Mouse (Mus musculus) thymus, postnatal 0 days (tissue): ENCODE data around the gene Dop1b. TPM values are rescaled to one million over a fixed set of nuclear protein-coding genes. Genes with fewer than 3 reads are reported as not detected.
"Not testable (repeated sequence)": the region's sequence is repeated elsewhere in the genome, so short reads cannot be mapped to it uniquely, and the experiment has no call there.

ENCODE experiments used
- DNase-seq: peaks from one replicate; pipeline ENCODE4 v3.0.0-alpha.2; 2015; ENCODE audit warnings: low spot score
- polyA plus RNA-seq: library from polyadenylated mRNA; unstranded; fragments of >200 nt; fragmentation: Nextera tagmentation; extraction: Ambion mirVana; gene quantifications from 2 replicates; pipeline ENCODE4 v1.2.1, GENCODE M21; 2015

Dop1b gene
- polyA plus RNA-seq, 1 experiment from 2014 or later, result 17.1 TPM

- no peak for DNase-seq
Measured at GRCm38 (mm10) chr16:93826054-93826453, 114.3 kb downstream of the Dop1b start.

- not testable (repeated sequence) for DNase-seq
Measured at GRCm38 (mm10) chr16:93826478-93826877, 114.8 kb downstream of the Dop1b start.

GRCm38 (mm10) chr16:93826909-93827308 is 115.2 kb downstream of the Dop1b start:
- DNase-seq, result no peak

DNA sequence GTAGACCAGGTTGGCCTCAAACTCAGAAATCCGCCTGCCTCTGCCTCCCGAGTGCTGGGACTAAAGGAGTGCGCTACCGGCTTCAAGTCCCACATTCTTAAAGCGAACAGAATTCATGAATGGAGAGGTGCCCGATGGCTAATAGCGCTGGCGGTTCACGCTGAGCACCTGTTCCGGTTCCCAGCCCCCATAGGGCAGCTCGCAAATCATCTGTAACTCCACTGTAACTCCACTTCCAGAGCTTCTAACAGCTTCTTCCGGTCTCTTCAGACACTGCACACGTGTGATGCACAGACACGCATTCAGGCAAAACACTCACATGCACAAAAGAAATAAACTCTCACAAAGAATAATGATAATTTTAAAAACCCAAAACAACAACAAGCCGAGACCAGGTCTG is 117.8 kb downstream of the Dop1b start:
- DNase-seq, result no peak

- no peak for DNase-seq
Measured at GRCm38 (mm10) chr16:93830071-93830470, 118.4 kb downstream of the Dop1b start.

DNA sequence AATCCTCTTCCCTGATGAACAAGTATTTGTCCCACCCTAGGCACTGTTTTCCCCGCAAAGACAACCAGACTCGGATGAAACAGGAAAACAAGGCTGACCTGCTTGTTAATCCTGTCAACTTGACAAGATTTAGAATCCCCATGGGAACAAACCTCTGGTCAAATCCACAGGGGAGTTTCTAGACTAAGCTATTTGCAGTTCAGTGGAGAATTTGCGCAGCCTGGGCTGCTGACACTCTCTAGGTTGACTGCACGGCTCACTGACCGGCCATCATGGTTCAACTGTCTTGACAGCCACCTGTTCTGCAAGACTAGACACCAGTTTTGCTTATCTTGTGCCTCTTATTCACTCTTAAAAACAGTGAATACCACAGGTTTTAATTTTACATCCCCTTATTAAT is 119.2 kb downstream of the Dop1b start:
- DNase-seq, result no peak

- peak; percentile 100 for DNase-seq
Measured at GRCm38 (mm10) chr16:93831627-93832395, 120.1 kb downstream of the Dop1b start, which contains the start of gene Morc3. Gene Morc3 (plus strand): TSS chr16:93832121.

DNA sequence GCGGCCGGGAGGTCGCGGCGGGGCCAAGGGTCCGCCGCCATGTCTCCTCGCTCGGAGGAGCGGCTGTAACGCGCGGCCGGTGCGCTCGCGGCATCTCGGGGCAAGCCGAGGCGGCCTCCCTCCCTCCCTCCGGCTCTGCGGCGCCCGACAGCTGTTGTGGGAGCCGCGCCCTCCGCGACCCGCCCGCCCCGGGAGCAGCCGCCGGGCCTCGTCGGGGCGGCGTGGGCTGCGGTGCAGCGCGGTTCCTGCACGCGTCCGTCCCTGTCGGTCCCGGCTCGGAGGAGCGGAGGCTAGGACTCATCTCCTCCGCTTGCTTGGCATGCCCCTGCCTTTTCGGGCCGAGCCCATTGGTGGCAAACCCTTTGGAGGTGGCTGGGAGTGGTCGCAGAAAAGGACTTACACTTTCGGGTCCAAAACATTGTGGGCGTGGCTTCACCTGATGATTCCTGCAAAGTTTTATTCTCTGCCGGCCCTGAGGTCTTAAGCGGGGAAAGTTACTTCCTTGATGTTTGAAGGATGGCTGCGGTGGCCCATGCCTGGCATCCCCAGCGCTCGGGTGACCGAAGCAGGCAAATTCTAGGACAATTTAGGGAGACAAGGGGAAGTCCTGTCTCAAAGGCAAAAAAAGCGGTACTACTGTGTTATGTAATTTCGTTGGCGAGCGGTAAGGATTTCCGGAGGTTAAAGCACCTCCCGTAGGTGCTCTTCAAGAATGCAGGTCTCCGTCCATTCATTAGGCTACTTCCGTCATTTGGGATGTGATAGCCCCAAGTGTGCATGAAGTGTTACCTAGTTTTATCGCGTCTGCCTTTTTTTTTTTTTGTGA is 121.0 kb downstream of the Dop1b start:
- DNase-seq, result no peak

GRCm38 (mm10) chr16:93833551-93833950 is 121.8 kb downstream of the Dop1b start:
- DNase-seq, result no peak

DNA sequence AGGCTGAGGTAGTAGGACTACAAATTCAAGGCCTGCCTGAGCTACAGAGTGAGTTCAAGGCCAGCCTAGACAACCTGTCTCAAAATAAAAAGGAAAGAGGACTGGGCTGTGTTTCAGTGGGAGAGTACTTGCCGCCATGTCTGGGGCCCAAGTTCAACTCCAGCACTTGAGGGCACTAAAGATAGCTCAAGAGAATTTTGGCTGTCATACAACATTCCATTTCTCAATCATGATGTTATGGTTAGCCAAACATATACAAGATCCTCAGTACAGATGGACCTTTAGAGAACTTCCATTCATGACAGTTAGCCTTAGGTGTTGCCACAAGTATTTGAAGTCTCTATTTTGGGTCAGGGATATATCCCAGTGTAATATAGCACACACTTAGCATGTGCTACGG is 122.4 kb downstream of the Dop1b start:
- no peak for DNase-seq

DNA sequence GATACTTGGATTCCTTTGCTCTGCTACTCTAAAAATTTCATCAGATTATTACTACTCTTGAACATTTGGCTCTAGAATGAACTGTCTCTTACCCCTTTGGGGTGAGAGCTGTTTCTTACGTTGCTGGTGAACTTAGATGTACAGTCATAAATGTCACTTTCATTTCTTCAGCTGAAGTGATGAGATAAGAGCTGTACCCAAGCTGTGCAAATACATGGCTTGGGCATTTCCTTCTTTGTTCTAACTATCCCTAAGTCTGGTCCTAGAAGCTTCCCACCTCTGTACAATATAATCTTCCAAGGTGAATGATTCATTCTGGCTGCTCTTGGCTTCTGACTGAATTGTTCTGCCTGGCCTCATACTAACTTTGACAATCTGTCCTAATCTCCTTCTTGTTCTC is 127.3 kb downstream of the Dop1b start:
- DNase-seq, result no peak

GRCm38 (mm10) chr16:93850527-93850926 is 138.8 kb downstream of the Dop1b start:
- DNase-seq, result no peak

DNA sequence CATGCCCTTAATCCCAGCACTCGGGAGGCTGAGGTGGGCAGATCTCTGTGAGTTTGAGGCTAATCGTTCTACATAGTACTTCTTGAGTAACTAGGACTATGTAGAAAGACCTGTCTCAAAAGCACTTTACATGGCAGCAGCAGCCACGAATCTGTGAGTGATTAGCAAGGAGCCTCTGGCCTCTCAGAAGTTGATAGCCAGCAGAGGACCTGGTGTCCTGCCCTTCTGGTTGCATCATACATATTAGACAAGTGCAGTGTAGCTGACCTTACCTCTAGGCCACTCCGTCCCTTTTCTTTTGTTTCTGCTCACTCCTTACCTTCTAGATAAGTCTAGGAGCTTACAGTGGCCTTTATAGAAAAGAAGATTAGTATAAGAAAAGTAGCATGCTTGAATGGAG is 148.3 kb downstream of the Dop1b start:
- DNase-seq, result no peak

Other genes with a start within 250 kb of the Dop1b start
- 61.3 and 71.7 TPM in 2 replicates for gene Setd4, start 107.8 kb upstream of the Dop1b start, polyA plus RNA-seq
- gene Cbr1, start 106.1 kb upstream of the Dop1b start, polyA plus RNA-seq, result 82.5 and 89.5 TPM in 2 replicates
- gene Gm5678, start 83.8 kb upstream of the Dop1b start, polyA plus RNA-seq, result 0.18 and 0.25 TPM in 2 replicates
- gene Cbr3, start 28.7 kb upstream of the Dop1b start, polyA plus RNA-seq, result 8.4 and 8.5 TPM in 2 replicates
- gene Morc3, start 120.2 kb downstream of the Dop1b start, polyA plus RNA-seq, result 37.9 and 39.9 TPM in 2 replicates
- 70.7 and 77.5 TPM in 2 replicates for gene Chaf1b, start 172.0 kb downstream of the Dop1b start, polyA plus RNA-seq